In genomic region chr9:102892480-102893355, GRCm38 (mm10) we compare ENCODE assay signal across 23 mouse cellular contexts.
"Had no signal": no experiment of that assay in that cellular context is flagged by ENCODE, and none has a peak within 500 bp of the region (broad histone marks: within the 10 kb centered on the region; RNA-seq: fewer than 3 reads in every experiment).

No protein-coding gene starts in this region.

- H3K4me2 ChIP-seq: limb, embryonic 12.5 days; limb, embryonic 15.5 days; liver, embryonic 11.5 days; midbrain, embryonic 11.5 days; neural tube, embryonic 12.5 days; neural tube, embryonic 15.5 days had no signal

- H3K9ac ChIP-seq: limb, embryonic 12.5 days; limb, embryonic 15.5 days; liver, embryonic 14.5 days; liver, postnatal 0 days; neural tube, embryonic 12.5 days; neural tube, embryonic 15.5 days had no signal

- DNase-seq: kidney, adult 18-20 months; kidney, adult 9 months; kidney, postnatal 14 days; kidney, postnatal 4 days; left cerebral cortex, postnatal 4 days; liver, postnatal 0 days; midbrain, embryonic 14.5 days; right cerebral cortex, adult 18-20 months; right cerebral cortex, postnatal 14 days; right cerebral cortex, postnatal 4 days; thymus, adult 2 months; thymus, postnatal 14 days; thymus, postnatal 4 days had no signal

- H3K4me3 ChIP-seq: limb, embryonic 12.5 days; limb, embryonic 15.5 days; neural tube, embryonic 12.5 days; neural tube, embryonic 15.5 days had no signal

- H3K27ac ChIP-seq: limb, embryonic 12.5 days; limb, embryonic 15.5 days; liver, embryonic 14.5 days; neural tube, embryonic 12.5 days; neural tube, embryonic 15.5 days; stomach, postnatal 0 days had no signal

- H3K27me3 ChIP-seq: limb, embryonic 12.5 days; limb, embryonic 15.5 days; neural tube, embryonic 12.5 days; neural tube, embryonic 15.5 days had no signal

- H3K9me3 ChIP-seq: limb, embryonic 12.5 days; limb, embryonic 15.5 days; neural tube, embryonic 12.5 days; neural tube, embryonic 15.5 days had no signal

- H3K4me1 ChIP-seq: limb, embryonic 12.5 days; limb, embryonic 15.5 days; neural tube, embryonic 12.5 days; neural tube, embryonic 15.5 days had no signal

- ATAC-seq: inflammation-experienced regulatory T-cells, adult 6 months; intestine, embryonic 16.5 days; liver, postnatal 0 days had no signal
